Mouse (Mus musculus): ENCODE measurements around the gene Serinc5. TPM values are rescaled to one million over a fixed set of nuclear protein-coding genes. Genes with fewer than 3 reads are reported as not detected.
"Not testable (repeated sequence)": the region's sequence is repeated elsewhere in the genome, so short reads cannot be mapped to it uniquely, and the experiment has no call there.

Gene Serinc5
- total RNA-seq, 2 experiments from 2014 or later = 67.1 to 72.1 TPM

- Histone ChIP-seq H3K4me3 (no peak overlapping the region), H3K27ac (no peak overlapping the region)
- no peak for DNase-seq (ENCODE audit: low spot score in 2 of 2)
- no peak for TF ChIP-seq CTCF (conservative IDR thresholded peaks at IDR 0.05)
Observed at GRCm38 (mm10) chr13:92593731-92594396, 17.0 kb upstream of the Serinc5 start.

GRCm38 (mm10) chr13:92594481-92594880, 16.4 kb upstream of the Serinc5 start:
- no peak for DNase-seq (ENCODE audit: low spot score in 2 of 2)
- no peak overlapping the region for H3K27ac ChIP-seq
- TF ChIP-seq CTCF (conservative IDR thresholded peaks at IDR 0.05) = no peak

GRCm38 (mm10) chr13:92594907-92595306, 16.0 kb upstream of the Serinc5 start:
- no peak overlapping the region for H3K27ac ChIP-seq
- TF ChIP-seq CTCF (conservative IDR thresholded peaks at IDR 0.05) = no peak
- H3K4me3 ChIP-seq = no peak overlapping the region
- DNase-seq (ENCODE audit: low spot score in 2 of 2) = no peak

More at GRCm38 (mm10) chr13:92594481-92594880, 16.4 kb upstream of the Serinc5 start:
- H3K4me3 ChIP-seq = no peak overlapping the region

- no peak overlapping the region for H3K27ac ChIP-seq
- no peak for TF ChIP-seq CTCF (conservative IDR thresholded peaks at IDR 0.05)
- no peak for DNase-seq (ENCODE audit: low spot score in 2 of 2)
- H3K4me3 ChIP-seq = no peak overlapping the region
Observed at GRCm38 (mm10) chr13:92595424-92595823, 15.5 kb upstream of the Serinc5 start.

- not testable (repeated sequence) for H3K27ac ChIP-seq; DNase-seq (ENCODE audit: low spot score in 2 of 2); H3K4me3 ChIP-seq
- TF ChIP-seq CTCF (conservative IDR thresholded peaks at IDR 0.05) = peak; percentile 46
Observed at GRCm38 (mm10) chr13:92605306-92605705, 5.6 kb upstream of the Serinc5 start.

- H3K4me3 ChIP-seq = peak overlapping the region; percentile 99
- no peak for TF ChIP-seq CTCF (conservative IDR thresholded peaks at IDR 0.05)
- DNase-seq (ENCODE audit: low spot score in 2 of 2) = no peak
- H3K27ac ChIP-seq = peak overlapping the region; percentile 93
Observed at GRCm38 (mm10) chr13:92609486-92610310, 1.2 kb upstream of the Serinc5 start.

GRCm38 (mm10) chr13:92611254-92611784, 428 bp downstream of the Serinc5 start:
- TF ChIP-seq CTCF (conservative IDR thresholded peaks at IDR 0.05) = no peak
- Histone ChIP-seq H3K27ac (peak overlapping the region; percentile 93), H3K4me3 (peak overlapping the region; percentile 99)
- DNase-seq (ENCODE audit: low spot score in 2 of 2) = peak in 1 of 2 experiments; percentile 39

GRCm38 (mm10) chr13:92611917-92612316, 1.0 kb downstream of the Serinc5 start:
- Histone ChIP-seq H3K4me3 (peak overlapping the region; percentile 99), H3K27ac (peak overlapping the region; percentile 93)
- DNase-seq (ENCODE audit: low spot score in 2 of 2) = no peak
- no peak for TF ChIP-seq CTCF (conservative IDR thresholded peaks at IDR 0.05)

GRCm38 (mm10) chr13:92613094-92613493, 2.2 kb downstream of the Serinc5 start:
- peak overlapping the region; percentile 99 for H3K4me3 ChIP-seq
- no peak for TF ChIP-seq CTCF (conservative IDR thresholded peaks at IDR 0.05)
- H3K27ac ChIP-seq = peak overlapping the region; percentile 93
- DNase-seq (ENCODE audit: low spot score in 2 of 2) = no peak

GRCm38 (mm10) chr13:92615201-92615600, 4.3 kb downstream of the Serinc5 start:
- peak overlapping the region; percentile 22; the same call in 1 of the 2 replicates for H3K4me3 ChIP-seq
- TF ChIP-seq CTCF (conservative IDR thresholded peaks at IDR 0.05) = no peak
- DNase-seq (ENCODE audit: low spot score in 2 of 2) = no peak
- no peak overlapping the region for H3K27ac ChIP-seq

- no peak overlapping the region for H3K4me3 ChIP-seq
- H3K27ac ChIP-seq = no peak overlapping the region
- no peak for TF ChIP-seq CTCF (conservative IDR thresholded peaks at IDR 0.05)
- DNase-seq (ENCODE audit: low spot score in 2 of 2) = no peak
Observed at GRCm38 (mm10) chr13:92616459-92616858, 5.6 kb downstream of the Serinc5 start.

GRCm38 (mm10) chr13:92626196-92626595, 15.3 kb downstream of the Serinc5 start:
- H3K4me3 ChIP-seq = no peak overlapping the region

GRCm38 (mm10) chr13:92626725-92627124, 15.8 kb downstream of the Serinc5 start:
- TF ChIP-seq CTCF (conservative IDR thresholded peaks at IDR 0.05) = no peak
- Histone ChIP-seq H3K27ac (no peak overlapping the region), H3K4me3 (no peak overlapping the region)
- no peak for DNase-seq (ENCODE audit: low spot score in 2 of 2)

More at GRCm38 (mm10) chr13:92626196-92626595, 15.3 kb downstream of the Serinc5 start:
- no peak overlapping the region for H3K27ac ChIP-seq
- no peak for TF ChIP-seq CTCF (conservative IDR thresholded peaks at IDR 0.05)
- DNase-seq (ENCODE audit: low spot score in 2 of 2) = peak in 1 of 2 experiments; percentile 4

Measured in layer of hippocampus, adult 2 months (tissue).